Mouse (Mus musculus): ENCODE measurements around the gene Rnf13. TPM values are rescaled to one million over a fixed set of nuclear protein-coding genes. Genes with fewer than 3 reads are reported as not detected.

The Rnf13 gene
- 44.7 TPM for polyA plus RNA-seq (2017; shearing (Covaris generic))

DNA sequence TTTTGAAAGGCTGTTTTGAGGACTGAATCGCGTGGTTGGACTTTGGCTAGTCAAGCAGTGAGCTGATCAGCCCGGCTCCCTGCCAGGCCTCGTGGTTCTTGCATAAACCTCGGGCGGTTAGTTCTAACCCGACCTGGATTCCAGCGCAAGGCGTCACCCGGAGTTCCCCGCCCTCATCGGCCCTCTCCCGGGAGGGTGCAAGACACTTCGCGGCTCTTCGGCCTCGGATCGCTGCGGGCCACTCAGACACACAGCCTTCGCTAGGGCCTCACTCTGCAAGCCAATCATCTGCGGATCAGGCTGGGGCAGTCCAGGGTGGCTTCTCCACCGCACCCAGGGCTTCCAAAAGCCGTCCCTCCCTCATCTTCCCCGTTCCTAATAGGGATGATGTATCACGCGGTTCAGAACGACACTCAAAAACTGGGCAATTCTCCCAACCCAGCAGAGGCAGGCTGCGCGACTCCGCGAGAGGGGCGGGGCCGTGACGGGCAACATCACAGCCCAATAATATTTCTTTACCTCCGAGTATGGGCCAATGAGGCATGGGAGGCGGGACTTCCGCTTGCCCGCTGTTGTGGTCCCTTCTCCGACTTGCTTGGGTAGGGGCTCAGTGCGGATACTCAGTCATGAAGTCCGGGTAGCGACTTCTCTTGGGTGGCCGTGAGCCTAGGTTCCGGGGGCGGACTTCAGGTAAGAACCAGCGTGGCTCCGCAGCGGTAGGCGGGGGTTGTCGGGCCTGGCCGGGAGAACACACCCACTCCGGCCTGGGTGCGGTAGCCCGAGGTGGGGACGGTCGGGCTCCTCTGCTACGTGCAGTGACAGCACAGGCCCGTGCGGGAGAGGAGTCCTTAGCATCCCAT, at the start of gene Rnf13:
Gene Rnf13, plus strand, starts transcription at position 552 of the 860 bp plus-strand sequence.

DNA sequence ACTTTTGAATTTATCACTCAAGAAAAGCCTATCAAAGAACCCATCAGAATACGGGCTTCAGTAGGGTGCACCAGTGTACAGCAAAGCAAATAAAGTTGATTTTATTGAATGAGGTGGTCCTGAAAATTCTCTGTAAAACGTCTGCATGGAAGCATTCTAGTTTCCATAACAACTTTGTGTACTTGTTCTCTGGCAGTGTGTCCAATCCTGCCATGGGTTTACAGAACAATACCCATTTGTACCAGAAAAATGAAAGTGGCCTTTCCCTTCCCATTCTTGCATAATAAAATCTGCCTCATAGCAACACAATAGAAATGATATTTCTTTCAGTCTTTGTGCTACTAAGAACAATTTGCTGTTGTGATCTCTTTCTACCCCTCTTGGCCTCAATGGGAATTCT, 43.1 kb upstream of the Rnf13 start, which contains the start of gene Ankub1:
Gene Ankub1, minus strand, starts transcription at position 81 of the 400 bp plus-strand sequence.

DNA sequence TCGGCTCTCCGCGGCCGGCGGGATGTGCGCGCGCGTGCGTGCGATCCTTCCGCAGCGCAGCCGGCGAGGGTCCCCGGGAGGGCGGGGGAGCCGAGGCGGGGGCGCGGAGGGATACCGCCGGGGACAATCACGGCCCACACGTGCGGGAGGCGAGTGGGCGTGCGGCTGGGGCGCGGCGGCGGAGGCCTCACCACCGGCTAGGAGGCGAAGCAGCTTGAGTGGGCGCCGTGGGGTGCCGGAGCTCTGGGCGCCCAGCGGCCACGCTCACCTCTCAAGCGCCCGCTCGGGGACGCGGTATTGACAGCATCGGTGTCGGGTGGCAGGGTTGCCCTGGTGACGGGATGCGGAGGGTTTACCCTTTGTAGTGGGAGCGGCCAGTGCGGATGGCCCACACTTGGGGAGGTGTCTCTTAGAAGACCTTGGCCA, 111.9 kb downstream of the Rnf13 start, which contains the start of gene Pfn2:
Gene Pfn2, minus strand, starts transcription at position 320 of the 426 bp plus-strand sequence.

Other genes starting within 250 kb of the Rnf13 start
- 0.12 TPM for gene Wwtr1, start 160.2 kb upstream of the Rnf13 start, polyA plus RNA-seq (2017; shearing (Covaris generic))
- 73.8 TPM for gene Commd2, start 84.3 kb upstream of the Rnf13 start, polyA plus RNA-seq (2017; shearing (Covaris generic))
- not detected for gene Ankub1, start 43.3 kb upstream of the Rnf13 start, polyA plus RNA-seq (2017; shearing (Covaris generic))
- 7.7 TPM for gene Pfn2, start 112.0 kb downstream of the Rnf13 start, polyA plus RNA-seq (2017; shearing (Covaris generic))